Mouse (Mus musculus) small intestine, adult 2 months (tissue): ENCODE data around the gene Frem2.

Experiments used
- CTCF ChIP-seq: fragments of 200-500 bp; IDR thresholded peaks from 2 replicates; pipeline ENCODE4 v1.5.1; 2012; ENCODE audit warnings: low read depth, mild to moderate bottlenecking, control low read depth, inconsistent platforms, low read length, moderate library complexity, mixed read lengths; ENCODE audit not compliant: insufficient replicate concordance, insufficient read length; ENCODE audit errors: extremely low read depth
- POLR2A ChIP-seq: fragments of 200-500 bp; IDR thresholded peaks from 2 replicates; pipeline ENCODE4 v1.6.1; 2012; ENCODE audit warnings: low read depth, mild to moderate bottlenecking, control low read depth, inconsistent platforms, low read length, moderate library complexity

DNA sequence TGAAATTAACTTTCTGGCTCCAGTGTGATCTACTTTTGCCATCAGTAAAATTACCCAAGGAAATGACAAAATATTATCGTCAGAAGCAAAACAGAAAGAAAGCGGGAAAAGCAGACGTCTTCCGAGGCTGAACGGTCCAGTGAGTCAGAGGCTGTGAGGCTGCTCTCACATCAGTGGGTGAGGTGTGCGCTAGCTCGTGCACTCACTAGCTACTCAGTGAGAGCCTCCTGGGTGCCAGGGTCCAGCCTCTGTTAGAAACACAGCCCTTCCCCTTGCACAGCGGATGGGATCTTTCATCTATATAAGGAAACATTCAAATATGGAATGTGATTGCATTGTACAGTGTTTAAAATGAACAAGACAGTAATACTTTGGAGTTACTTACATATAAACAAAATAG lies 36.8 kb downstream of the Frem2 start:
- TF ChIP-seq POLR2A: no peak
- no peak for TF ChIP-seq CTCF
